Mouse (Mus musculus) adrenal gland, adult 2 months (tissue): Measurements from ENCODE around the gene Zmynd8. TPM values are rescaled to one million over a fixed set of nuclear protein-coding genes. Genes with fewer than 3 reads are reported as not detected.

ENCODE experiments used
- DNase-seq: peaks from one replicate; pipeline ENCODE4 v3.0.0; 2021
- polyA plus RNA-seq: library from polyadenylated mRNA; depleted of rRNA; stranded (reverse); fragments of >200 nt; gene quantifications from 2 replicates; pipeline ENCODE4 v1.2.3, GENCODE M21; 2012
- total RNA-seq, 2 experiments: library from RNA; stranded (reverse); gene quantifications; 2 replicates each; pipeline ENCODE4 v1.2.3; 2021

Zmynd8 gene
- total and polyA plus RNA-seq, 3 experiments: 22.2 to 56.5 (median 53.9) TPM

DNA sequence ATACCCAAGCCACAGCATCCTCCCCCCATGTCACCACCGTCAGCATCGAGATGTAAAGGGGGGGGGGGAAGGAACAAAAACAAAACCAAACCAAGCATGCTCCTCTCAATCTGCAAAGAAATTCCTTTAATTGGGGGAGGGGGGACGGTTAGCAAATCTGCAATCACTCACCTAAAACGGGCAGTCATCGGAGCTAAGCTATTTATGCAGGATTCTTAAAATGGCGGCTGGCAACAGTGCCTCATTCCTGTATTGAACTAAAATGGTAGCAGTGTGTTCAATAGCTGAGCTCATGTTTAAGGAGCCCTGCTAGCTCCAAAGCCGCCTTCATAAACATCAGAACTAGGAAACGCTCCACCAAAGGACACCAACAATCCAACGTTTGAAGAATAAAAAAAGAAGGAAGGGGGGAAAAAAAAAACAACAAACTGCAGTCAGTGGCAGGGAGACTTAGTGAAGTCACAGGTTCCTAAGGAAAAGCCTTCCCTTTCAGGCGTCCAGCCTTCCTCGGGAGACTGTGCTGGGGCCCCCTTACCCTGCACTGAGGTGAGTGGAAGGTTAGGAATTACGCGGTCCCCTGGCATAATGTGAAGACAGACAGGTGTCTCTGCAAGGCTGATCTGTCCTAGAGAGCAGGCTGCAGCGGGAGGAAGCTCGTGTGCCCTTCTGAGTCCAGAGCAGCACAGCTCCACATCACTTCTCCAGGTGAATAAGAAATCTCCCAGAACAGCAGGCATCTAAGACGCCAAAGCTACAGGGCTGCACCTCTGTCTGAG, 19.2 kb downstream of the Zmynd8 start:
- peak; percentile 21 for DNase-seq

DNA sequence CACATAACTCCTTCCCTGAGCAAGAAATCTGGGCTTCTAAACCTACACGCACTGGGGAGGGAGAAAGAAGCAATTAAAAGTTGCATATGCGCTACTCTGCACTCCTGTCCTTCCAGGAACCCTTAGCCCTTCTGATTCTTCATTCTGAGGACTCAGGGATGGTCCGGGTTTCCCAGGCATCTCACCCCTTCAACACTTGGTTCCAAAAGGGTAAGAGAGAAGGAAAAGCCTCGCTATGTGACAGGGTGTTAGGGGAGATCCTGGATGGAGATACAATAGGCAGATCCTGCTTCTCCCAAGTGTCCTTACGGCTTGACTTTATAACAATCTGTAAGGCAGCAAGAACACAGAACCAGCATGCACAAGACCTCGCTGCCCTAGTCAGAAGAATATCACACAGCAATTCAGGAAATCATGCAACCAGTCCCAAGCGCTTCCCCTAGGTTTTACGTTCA, 19.9 kb downstream of the Zmynd8 start:
- DNase-seq: peak; percentile 6

DNA sequence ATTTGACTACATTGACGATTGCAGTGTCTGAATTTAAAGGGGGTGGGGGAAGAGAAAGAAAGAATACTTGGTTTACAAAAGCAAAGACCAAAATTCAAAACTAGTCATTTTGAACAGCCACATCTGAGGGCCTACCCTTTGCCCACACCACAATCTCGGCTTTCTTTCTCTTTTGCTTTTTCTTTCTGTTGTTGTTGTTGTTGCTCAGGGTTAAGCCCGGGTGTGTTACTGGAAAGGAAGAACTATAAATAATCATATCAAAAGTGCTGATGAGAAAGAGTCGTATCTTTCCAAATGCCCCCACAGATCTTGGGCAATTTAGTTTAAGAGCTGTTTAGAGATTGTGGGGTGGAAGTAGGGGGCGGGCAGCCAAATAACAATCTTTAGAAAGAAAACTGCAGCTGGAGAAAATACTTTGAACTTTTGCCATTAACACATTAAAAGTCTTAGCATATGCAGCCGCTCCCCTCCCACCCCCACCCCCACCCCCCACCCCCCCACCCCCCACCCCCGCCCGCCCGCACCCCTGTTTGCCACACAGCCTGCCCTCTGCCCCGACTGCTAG, 20.7 kb downstream of the Zmynd8 start:
- DNase-seq: no peak

DNA sequence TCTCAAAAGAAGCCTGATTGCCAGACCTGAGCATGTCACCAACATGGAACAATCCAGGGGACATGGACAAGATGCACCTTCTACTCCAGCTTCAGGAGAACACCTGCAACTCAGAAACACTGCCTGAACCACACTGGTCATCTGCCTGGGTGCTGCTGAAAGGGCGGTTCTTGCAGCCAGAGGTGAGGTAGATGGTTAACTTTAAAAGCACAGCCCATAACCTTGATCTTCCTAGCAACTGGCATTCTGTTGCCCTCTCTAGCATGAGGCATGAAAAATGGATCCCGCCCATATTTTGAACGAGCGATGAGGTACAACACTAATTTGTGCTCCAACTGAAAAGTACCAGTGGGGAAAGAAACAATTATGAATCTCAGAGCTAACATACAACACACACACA, 21.6 kb downstream of the Zmynd8 start:
- DNase-seq: peak; percentile 25

DNA sequence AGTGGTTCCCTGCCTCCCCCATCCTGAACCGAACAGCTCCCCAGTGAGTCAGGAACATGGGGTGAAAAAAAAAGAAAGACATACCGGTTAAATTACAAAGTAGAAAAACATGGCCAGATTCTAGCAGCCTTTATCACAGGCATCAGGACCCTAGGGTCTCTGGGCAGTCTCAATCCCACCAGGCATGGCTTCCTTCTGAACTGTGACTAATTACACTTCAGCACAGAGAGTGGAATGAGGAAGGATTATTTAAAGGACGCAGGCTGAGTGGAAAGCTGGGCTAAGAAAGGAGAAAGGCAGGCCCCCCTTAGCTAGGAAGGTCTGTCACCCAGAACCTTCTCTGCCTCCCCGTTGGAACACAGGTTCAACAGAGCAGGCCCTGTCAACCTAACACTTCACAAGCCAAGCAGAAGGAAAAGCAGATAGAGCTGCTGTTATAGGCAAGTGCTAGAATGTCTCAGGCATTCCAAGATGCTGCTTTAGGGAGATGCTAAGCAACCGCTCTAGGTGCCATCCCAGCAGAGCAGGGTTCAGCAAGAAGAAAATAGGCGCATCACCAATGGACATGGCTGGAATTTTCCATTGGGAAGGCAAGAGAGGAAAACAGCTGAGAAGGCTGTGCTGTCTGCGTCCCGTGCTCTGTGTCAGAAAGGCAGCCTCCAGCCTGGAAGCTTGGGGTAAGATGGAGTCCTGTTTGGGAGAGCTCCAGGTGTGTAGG, 22.5 kb downstream of the Zmynd8 start:
- no peak for DNase-seq

DNA sequence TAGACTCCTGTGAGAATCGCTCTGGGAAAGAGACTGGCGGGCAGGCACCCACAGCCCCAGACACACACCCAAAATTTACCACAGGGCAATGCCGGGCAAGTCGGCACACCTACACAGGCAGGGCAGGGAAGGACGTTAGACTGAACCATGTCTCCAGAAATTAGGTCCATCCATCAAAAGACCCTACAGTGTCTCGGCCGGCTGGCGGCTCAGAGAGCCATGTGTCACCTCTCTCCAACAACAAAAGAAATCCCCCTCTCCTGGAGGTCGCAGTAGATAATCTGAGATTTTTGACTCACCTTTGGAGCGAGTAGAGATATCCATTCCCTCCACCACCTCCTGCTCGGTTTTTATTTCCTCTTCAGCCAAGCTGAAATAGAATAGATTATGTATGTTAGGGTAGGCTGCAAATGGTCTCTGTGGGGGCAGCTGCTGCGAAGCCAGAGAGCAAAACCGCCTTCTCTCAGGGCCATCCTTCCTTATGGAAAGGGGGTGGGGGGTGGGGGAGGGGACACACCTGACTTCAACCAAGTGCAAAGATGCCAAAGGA, 23.3 kb downstream of the Zmynd8 start:
- no peak for DNase-seq

DNA sequence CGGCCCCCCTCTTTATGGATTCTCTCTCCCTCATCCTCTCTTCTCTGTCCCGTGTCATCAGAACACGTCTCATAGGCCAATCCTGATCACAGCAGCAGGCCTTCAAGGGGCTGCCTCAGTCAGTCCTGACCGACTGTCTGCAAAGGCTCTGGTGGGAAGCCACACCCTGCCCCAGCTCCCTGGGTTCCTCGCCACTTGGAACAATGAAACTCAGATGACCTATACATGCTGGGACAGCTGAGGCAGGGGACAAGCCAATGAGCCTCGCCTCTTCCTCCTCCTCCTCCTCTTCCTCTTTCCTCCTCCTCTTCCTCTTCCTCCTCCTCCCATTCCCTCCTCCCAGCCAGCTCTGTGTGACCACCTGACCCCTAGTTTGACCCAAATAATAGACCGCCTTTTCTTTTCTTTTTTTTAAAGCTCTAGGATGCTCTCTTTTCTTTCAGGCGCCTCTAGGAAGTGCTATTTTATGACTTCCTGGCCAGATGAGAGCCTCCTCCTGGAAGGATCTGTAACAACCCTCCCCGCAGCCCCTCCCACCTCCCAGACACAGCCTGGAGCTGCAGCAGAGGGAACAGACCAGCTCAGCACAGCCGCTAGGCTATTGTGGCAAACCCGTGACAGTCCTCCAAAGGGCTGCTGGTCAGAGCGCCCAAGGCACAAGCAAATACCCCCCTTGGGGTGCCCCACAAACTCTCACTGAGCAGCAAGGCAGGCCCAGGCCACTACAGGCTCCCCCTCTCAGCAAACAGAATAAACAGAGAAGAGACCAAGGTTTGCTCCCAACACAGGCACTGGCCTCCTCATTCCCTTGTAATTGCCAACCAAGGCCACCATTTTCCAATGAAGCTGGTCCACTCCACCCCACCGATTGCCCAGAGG, 24.1 kb downstream of the Zmynd8 start:
- DNase-seq: peak; percentile 80

DNA sequence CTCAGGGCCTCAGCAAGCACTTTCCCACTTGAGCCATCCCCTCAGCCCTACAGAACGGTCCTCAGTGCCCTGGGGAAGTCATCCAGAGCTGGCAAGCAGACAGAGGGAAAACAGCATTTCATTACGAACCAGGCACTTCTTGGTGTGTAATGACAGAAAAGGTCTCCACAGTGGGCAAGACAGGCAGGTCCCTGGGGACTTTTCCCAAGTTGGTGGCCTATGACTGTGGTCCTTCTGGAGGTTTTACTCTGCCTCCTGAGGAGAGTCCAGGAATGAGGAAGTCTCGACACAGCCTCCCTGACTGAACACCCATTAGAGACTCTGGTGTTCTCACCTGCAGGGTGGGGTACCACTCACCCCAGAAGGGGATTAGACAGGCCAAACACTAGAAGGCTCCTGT, 25.0 kb downstream of the Zmynd8 start:
- no peak for DNase-seq

DNA sequence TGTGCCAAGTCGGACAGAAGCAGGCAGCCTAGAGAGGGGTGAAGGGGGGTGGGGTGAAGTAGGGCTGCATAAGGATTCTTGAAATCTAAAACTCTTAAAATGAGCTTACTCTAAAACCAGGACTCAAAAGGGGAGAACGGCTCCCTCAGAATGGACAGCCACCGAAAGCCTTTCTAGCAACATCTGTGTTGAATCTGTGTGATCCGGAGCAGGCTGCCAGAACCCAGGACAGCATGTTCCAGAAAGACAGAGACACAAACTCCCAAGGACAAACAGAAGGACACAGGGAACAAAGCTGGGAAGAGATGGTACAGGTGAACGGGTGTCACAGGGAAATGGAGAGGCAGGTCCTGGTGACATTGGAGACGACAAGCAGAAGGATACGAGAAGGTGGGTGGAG, 25.6 kb downstream of the Zmynd8 start:
- DNase-seq: peak; percentile 58

DNA sequence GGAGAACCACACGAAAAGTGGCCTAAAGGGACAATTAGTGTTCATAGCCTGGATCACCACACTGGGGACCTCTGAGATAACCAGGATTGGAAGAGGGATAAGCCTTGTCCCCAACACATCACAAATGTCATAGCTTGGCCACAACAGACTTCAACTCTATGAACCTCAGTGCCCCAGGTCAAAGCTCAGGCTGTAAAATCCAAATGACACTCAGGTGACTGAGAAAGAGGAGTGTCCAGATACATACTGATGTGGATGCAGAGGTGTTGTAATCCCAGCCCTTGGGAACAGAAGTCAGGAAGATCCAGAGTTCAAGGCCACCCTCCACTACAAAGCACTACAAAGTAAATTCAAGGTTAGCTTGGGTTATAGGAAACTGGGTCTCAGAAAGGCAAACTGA, 29.6 kb downstream of the Zmynd8 start:
- DNase-seq: no peak

DNA sequence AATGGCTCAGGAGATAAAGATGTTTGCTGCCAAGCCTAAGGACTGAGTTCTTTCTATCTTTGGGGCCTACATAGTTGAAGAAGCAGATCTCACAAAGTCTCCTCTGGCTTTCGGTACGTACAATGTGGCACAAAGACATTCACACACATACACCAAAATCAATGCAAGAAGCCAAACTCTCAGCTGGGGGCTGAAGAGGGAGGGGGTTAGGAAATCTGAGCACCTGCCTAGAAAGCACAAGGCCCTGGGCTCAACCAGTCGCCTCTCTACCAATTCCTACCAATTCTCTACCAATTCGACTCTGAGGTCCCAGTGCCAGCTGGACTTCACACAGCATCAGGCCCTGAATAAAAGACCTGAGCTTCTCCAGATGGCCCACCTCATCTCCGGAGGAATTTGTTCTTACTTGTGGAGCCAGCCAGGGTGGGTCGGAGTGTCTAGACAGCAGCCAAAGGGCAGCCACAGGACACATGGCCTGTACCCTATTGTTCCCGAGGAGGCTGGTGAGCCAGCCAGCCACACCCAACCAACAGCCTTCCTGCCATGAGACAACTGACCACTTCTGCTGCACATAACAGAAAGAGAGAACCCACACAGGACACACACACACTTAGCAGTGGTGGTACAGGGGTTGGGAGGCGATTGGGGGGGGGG, 30.2 kb downstream of the Zmynd8 start:
- DNase-seq: no peak

DNA sequence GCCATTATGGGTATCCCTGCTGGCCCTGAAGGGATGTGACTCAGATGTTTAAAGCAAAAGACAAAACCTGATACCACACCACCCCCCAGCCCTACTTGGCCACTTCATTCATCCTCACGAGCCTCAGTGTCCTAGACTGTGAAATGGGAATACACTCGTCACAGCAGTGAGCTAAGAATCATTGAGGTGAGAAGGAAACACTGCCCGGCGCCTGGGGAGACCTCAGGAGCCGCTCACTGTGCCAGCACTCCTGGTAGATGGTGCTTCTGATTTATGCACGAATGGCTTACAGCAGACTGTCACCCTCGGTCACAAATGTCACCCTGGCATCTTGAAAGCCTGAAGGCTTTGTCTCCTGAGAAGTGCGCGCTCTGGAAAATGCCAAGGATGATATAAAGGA, 31.3 kb downstream of the Zmynd8 start:
- DNase-seq: no peak

DNA sequence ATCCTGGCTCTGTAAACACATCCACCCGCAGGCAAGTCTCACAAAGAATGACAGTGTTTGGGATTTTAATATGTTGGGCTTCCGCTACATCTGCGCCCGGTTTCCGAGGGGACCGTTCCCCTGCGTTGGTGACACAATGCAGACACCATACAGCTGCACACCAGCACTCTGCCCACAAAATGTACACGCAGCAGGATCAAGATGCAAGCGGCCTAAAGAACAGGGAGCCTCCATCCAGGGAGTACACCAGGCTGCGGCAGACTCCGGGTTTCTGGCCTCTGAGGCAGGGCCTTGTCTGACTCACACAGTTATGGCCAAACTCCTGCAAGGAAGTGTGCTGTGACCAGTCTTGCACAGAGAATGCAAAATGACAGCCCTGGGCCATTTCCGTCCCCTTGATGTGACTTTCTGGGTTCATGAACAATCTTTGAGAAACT, 31.8 kb downstream of the Zmynd8 start:
- DNase-seq: peak; percentile 69

DNA sequence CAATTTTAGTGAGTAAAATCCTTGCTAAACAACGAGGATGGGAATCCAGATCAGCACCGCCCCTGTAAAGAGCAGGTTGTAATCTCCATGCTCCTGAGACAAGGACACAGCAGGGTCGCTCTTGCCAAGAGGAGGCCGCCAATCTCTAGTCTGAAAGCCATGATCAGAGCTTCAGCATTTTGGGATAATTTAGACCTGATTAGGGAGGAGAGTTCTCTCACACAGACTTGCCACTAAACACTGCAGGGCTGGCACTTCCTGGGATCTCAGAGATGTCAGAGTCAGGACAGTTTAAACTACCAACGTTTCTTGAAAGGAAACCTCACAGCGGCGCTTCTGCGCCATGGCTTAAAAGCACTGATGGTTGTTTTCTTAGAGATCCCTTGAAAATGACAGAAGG, 32.4 kb downstream of the Zmynd8 start:
- peak; percentile 53 for DNase-seq

DNA sequence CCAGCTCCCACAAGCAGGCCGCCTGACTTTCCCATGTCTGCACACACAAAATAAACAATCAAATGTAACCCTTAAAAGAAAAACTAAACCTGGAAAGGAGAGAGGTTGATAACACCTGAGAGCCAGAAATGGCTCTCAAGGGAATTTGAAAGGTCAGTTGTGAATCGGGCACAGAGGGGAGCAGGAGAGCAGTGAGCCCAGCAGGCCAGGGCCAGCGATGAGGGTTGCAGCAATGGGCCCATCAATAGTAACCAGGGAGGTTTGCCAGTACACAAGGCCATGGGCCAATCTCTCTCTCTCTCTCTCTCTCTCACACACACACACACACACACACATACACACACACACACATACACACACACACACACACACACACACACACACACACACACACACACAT, 34.0 kb downstream of the Zmynd8 start:
- DNase-seq: no peak

DNA sequence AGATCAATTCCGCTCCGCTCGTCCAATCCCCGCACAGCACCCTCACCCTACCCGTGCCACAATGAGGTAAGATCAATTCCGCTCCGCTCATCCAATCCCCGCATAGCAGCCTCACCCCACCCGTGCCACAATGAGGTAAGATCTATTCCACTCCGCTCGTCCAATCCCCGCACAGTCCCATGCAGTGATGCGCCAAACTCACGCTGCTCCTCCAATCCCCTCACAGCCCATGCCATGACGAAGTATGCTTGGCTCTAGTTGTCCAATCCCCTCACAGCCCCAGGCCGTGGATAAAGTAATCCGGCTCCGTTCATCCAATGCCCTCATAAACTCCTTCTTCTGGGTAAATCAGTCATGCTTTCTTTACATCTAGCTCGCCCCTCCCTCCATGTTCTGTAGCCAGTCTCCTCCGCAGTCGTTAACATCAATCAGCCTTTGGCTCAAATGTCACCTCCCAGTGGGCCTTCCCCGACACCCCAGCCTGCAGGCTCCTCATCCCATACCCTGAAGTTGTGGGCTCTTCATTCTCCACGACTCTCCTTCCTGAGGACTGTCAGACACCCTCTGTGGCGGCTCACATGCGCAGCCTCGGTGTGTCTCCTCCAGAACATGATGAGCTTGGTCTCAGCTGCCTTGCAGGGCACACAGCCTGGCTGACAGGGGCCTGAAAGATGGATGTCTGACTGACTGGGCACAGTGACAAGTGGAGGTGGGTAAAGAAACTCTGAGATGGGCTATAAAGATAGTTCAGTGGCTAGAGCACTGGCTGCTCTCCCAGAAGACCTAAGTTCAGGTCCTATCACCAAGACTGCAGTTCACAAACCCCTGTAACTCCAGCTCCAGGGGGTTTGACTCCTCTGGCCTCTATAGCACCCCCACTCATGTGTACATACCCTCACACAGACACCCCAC, 36.9 kb downstream of the Zmynd8 start:
- DNase-seq: no peak

DNA sequence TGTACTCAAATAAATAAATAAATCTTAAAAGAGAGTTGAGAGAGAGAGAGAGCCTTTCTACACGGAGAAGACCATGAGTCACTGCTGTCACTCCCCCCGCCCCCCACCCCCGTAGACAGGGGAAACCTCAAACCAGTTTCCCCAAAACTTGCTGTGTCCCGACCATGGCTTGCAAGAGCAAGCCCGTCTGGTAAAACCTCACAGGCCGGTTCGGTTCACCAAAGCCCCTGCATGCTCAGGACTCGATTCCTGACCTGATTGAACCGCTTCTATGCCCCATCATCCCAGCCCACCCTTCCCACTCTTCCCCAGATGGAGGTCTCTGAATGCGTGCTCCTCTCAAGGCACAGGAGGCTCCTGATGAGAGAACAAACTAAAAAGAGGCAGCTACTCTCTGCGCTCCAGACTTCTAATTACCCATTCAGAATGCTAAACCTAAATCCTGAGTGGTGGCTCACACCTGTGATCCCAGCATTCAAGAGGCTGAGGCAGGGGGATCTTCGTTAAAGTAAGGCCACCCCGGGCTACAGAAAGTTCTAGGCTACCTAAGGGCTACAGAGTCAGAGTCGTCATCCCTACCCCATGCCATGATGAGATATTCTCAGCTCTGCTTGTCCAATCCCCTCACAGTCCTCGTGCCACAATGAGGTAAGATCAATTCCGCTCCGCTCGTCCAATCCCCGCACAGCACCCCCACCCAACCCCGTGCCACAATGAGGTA, 37.7 kb downstream of the Zmynd8 start:
- no peak for DNase-seq

DNA sequence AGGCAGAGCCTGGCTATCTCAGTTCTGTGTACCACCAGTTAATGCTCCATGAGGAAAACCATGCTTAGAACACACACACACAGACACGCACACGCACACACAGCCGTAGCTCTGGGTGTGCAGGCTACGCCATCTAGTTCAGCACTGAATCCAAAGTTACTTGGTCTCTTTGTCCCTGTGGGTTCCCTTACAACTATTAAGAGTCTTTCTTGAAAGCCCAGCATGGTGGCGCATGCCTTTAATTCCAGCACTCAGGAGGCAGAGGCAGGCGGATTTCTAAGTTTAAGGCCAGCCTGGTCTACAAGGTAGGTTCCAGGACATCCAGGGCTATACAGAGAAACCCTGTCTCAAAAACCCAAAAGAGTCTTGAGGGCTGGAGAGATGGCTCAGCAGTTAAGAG, 38.4 kb downstream of the Zmynd8 start:
- no peak for DNase-seq
